Mouse (Mus musculus): ENCODE data around the gene Ghitm. TPM values are rescaled to one million over a fixed set of nuclear protein-coding genes. Genes with fewer than 3 reads are reported as not detected.

Ghitm gene
- polyA plus RNA-seq, 1 experiment from 2014 or later: 236 TPM

- WGBS: 85% methylated on average over 4 of the region's 4 CpGs
- no peak for ATAC-seq
- Histone ChIP-seq H3K36me3 (ENCODE audit: control insufficient read depth, insufficient read depth, low read length) (no peaks in the 10 kb centered on the region), H3K4me3 (ENCODE audit: low read length) (no peak overlapping the region), H3K9ac (ENCODE audit: low read depth, low read length) (no peak overlapping the region), H3K27me3 (replicated peaks; ENCODE audit: control insufficient read depth, insufficient read depth, low read length) (no peaks in the 10 kb centered on the region), H3K9me3 (ENCODE audit: control insufficient read depth, low read length) (no peaks in the 10 kb centered on the region), H3K4me1 (ENCODE audit: control insufficient read depth, insufficient read depth, low read depth, low read length) (peaks cover 10% of the 10 kb centered on the region), H3K4me2 (ENCODE audit: low read length) (no peak overlapping the region), H3K27ac (ENCODE audit: low read depth, low read length) (no peak overlapping the region)
Observed at GRCm38 (mm10) chr14:37136110-37136509, 1.0 kb upstream of the Ghitm start.

GRCm38 (mm10) chr14:37135671-37136070, 599 bp upstream of the Ghitm start:
- Histone ChIP-seq H3K27ac (ENCODE audit: low read depth, low read length) (peak overlapping the region; percentile 44; the same call in 1 of the 2 replicates), H3K9ac (ENCODE audit: low read depth, low read length) (peak overlapping the region; percentile 36), H3K36me3 (ENCODE audit: control insufficient read depth, insufficient read depth, low read length) (0 out of 2 replicates have a peak, but pooled peaks cover under 1% of the 10 kb centered on the region), H3K27me3 (replicated peaks; ENCODE audit: control insufficient read depth, insufficient read depth, low read length) (no peaks in the 10 kb centered on the region), H3K4me1 (ENCODE audit: control insufficient read depth, insufficient read depth, low read depth, low read length) (peaks cover 10% of the 10 kb centered on the region), H3K4me2 (ENCODE audit: low read length) (peak overlapping the region; percentile 62), H3K9me3 (ENCODE audit: control insufficient read depth, low read length) (no peaks in the 10 kb centered on the region), H3K4me3 (ENCODE audit: low read length) (peak overlapping the region; percentile 97)
- 1% methylated on average over 10 of the region's 10 CpGs for WGBS
- peak; percentile 29; the same call in 1 of the 2 replicates for ATAC-seq

DNA sequence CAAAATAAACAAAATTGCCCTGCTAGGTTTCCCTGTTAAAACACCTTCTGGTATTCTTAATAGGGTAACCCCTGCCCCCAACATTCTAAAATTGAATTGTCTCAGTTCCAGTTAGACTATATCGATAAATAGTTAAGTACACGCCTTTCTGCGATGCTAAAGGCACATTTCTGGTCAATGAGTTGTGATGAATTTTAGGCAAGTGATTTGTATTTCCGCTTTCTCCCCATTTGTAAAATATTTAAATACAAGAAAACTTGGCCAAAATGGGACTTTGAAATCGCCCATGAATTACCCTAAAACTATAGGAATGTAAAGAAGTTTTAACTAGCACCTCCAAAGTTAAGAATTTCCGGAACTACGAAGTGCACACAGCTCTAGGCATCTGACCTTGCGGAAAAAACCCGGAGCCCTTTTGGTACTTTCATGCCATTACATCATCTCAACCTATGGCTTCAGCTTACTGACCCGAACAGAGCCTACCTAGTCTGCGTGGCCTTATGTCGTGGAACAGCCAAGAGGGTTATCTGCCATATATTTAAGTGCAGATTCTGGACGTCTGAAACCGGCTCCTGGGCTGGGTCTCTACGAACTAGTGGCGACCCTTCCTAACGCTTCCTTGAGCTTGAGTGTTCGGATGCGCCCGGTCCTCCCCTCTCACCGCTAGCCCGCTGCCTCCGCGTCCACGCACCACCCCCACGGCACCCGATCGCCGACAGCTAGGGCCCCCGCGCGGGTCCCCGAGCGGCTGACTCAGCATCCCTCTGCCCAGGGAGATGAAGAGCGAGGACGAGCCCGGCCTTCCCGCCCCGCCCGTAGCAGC, 557 bp downstream of the Ghitm start:
- peak overlapping the region; percentile 82 for H3K4me2 ChIP-seq (ENCODE audit: low read length)
- 3% methylated on average over 33 of the region's 40 CpGs for WGBS
- H3K9me3 ChIP-seq (ENCODE audit: control insufficient read depth, low read length): no peaks in the 10 kb centered on the region
- peak overlapping the region; percentile 84 for H3K27ac ChIP-seq (ENCODE audit: low read depth, low read length)
- H3K36me3 ChIP-seq (ENCODE audit: control insufficient read depth, insufficient read depth, low read length): peaks cover 6% of the 10 kb centered on the region; the same call in 1 of the 2 replicates
- peak overlapping the region; percentile 97 for H3K4me3 ChIP-seq (ENCODE audit: low read length)
- H3K4me1 ChIP-seq (ENCODE audit: control insufficient read depth, insufficient read depth, low read depth, low read length): peaks cover 10% of the 10 kb centered on the region
- H3K27me3 ChIP-seq (replicated peaks; ENCODE audit: control insufficient read depth, insufficient read depth, low read length): no peaks in the 10 kb centered on the region
- H3K9ac ChIP-seq (ENCODE audit: low read depth, low read length): peak overlapping the region; percentile 89
- ATAC-seq: no peak; the same call in 1 of the 2 replicates

GRCm38 (mm10) chr14:37127652-37128051, 7.4 kb downstream of the Ghitm start:
- H3K27me3 ChIP-seq (replicated peaks; ENCODE audit: control insufficient read depth, insufficient read depth, low read length): no peaks in the 10 kb centered on the region
- WGBS: 40% methylated on average over 4 of the region's 4 CpGs

DNA sequence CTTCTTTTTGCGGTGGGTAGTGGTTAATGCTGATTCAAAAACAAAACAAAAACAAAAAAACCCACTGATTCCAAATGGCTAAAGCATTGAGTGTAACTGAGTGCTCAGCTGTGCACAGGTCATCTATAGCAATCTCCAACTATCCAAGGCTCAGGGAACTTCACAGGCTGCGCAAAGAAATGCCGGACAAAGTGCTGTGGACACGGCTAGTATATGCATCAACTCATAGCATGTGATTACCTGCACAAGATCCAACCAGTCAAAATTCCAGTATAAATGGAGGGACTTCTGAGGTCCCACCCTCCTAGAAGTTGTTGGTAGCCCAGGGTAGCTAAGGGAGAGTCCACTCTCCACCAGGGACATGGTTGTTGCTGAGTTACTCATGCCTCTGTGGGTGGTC, 15.8 kb downstream of the Ghitm start:
- Histone ChIP-seq H3K9me3 (ENCODE audit: control insufficient read depth, low read length) (no peaks in the 10 kb centered on the region), H3K9ac (ENCODE audit: low read depth, low read length) (no peak overlapping the region), H3K4me1 (ENCODE audit: control insufficient read depth, insufficient read depth, low read depth, low read length) (no peaks in the 10 kb centered on the region), H3K27ac (ENCODE audit: low read depth, low read length) (no peak overlapping the region), H3K4me2 (ENCODE audit: low read length) (no peak overlapping the region), H3K27me3 (replicated peaks; ENCODE audit: control insufficient read depth, insufficient read depth, low read length) (no peaks in the 10 kb centered on the region), H3K4me3 (ENCODE audit: low read length) (no peak overlapping the region), H3K36me3 (ENCODE audit: control insufficient read depth, insufficient read depth, low read length) (peaks cover 10% of the 10 kb centered on the region; the same call in 1 of the 2 replicates)
- 99% methylated on average over 4 of the region's 4 CpGs for WGBS
- no peak for ATAC-seq

More at GRCm38 (mm10) chr14:37127652-37128051, 7.4 kb downstream of the Ghitm start:
- H3K9me3 ChIP-seq (ENCODE audit: control insufficient read depth, low read length): no peaks in the 10 kb centered on the region
- no peak for ATAC-seq
- no peak overlapping the region for H3K9ac ChIP-seq (ENCODE audit: low read depth, low read length)
- H3K4me1 ChIP-seq (ENCODE audit: control insufficient read depth, insufficient read depth, low read depth, low read length): no peaks in the 10 kb centered on the region
- no peak overlapping the region for H3K4me3 ChIP-seq (ENCODE audit: low read length)
- H3K36me3 ChIP-seq (ENCODE audit: control insufficient read depth, insufficient read depth, low read length): peaks cover 35% of the 10 kb centered on the region
- no peak overlapping the region for H3K4me2 ChIP-seq (ENCODE audit: low read length)
- H3K27ac ChIP-seq (ENCODE audit: low read depth, low read length): no peak overlapping the region

DNA sequence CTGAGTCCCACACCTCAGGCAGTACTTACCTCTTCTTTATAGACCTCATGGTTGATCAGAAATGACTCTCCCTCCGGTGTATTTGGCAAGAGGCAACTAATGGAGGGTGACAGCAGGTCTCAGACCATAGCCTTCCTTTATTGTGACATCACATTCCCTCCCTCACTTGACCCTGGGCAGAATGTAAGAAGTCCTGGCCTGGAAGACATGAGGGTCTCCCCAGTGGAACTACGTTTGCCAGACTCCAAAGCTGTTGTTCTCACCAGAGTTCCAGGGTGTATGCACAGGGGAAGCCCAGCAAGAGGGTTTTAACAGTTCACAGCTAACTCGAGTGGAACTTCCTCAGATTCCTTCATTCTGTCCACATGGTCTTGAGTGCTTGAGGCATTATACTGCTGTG, 21.1 kb downstream of the Ghitm start, which contains the start of gene 2610528A11Rik:
2610528A11Rik (minus strand) TSS at position 101 of the 400 bp plus-strand sequence.
- WGBS: 59% methylated on average over 3 of the region's 3 CpGs
- H3K9ac ChIP-seq (ENCODE audit: low read depth, low read length): no peak within 1 kb of the TSS
- no peak within 1 kb of the TSS for H3K4me3 ChIP-seq (ENCODE audit: low read length)
- no peak for ATAC-seq
- no peaks in the 10 kb centered on the region for H3K4me1 ChIP-seq (ENCODE audit: control insufficient read depth, insufficient read depth, low read depth, low read length)
- H3K27ac ChIP-seq (ENCODE audit: low read depth, low read length): no peak within 1 kb of the TSS
- H3K4me2 ChIP-seq (ENCODE audit: low read length): no peak within 1 kb of the TSS
- no peaks in the 10 kb centered on the region for H3K27me3 ChIP-seq (replicated peaks; ENCODE audit: control insufficient read depth, insufficient read depth, low read length)
- no peaks in the 10 kb centered on the region for H3K36me3 ChIP-seq (ENCODE audit: control insufficient read depth, insufficient read depth, low read length)
- no peaks in the 10 kb centered on the region for H3K9me3 ChIP-seq (ENCODE audit: control insufficient read depth, low read length)

GRCm38 (mm10) chr14:37112931-37113330, 22.1 kb downstream of the Ghitm start:
- Histone ChIP-seq H3K36me3 (ENCODE audit: control insufficient read depth, insufficient read depth, low read length) (no peaks in the 10 kb centered on the region), H3K9me3 (ENCODE audit: control insufficient read depth, low read length) (no peaks in the 10 kb centered on the region), H3K4me1 (ENCODE audit: control insufficient read depth, insufficient read depth, low read depth, low read length) (no peaks in the 10 kb centered on the region), H3K27ac (ENCODE audit: low read depth, low read length) (no peak overlapping the region), H3K9ac (ENCODE audit: low read depth, low read length) (no peak overlapping the region), H3K4me2 (ENCODE audit: low read length) (no peak overlapping the region), H3K4me3 (ENCODE audit: low read length) (no peak overlapping the region), H3K27me3 (replicated peaks; ENCODE audit: control insufficient read depth, insufficient read depth, low read length) (no peaks in the 10 kb centered on the region)
- ATAC-seq: no peak
- WGBS: 87% methylated on average over 7 of the region's 7 CpGs

DNA sequence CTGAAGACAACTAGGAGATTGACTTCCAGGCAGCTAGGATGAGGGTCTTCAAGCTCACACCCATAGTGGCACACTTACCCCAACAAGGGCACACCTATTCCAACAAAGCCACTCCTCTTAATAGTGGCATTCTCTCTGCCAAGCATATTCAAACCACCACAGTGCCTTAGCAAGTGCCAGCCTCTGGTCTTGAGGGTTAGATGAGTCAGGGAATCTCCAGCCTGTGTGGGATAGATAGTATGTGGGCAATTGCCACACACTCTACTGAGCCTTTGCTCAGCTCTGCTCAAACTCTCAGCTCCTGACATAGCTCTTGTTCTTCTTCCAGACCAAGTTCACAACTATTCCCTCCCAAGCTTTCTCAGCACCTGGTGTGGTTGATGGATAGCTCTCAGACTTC, 23.7 kb downstream of the Ghitm start:
- Histone ChIP-seq H3K9me3 (ENCODE audit: control insufficient read depth, low read length) (no peaks in the 10 kb centered on the region), H3K27me3 (replicated peaks; ENCODE audit: control insufficient read depth, insufficient read depth, low read length) (no peaks in the 10 kb centered on the region), H3K4me2 (ENCODE audit: low read length) (no peak overlapping the region), H3K27ac (ENCODE audit: low read depth, low read length) (no peak overlapping the region), H3K9ac (ENCODE audit: low read depth, low read length) (no peak overlapping the region), H3K36me3 (ENCODE audit: control insufficient read depth, insufficient read depth, low read length) (no peaks in the 10 kb centered on the region), H3K4me1 (ENCODE audit: control insufficient read depth, insufficient read depth, low read depth, low read length) (no peaks in the 10 kb centered on the region), H3K4me3 (ENCODE audit: low read length) (no peak overlapping the region)
- no peak for ATAC-seq

DNA sequence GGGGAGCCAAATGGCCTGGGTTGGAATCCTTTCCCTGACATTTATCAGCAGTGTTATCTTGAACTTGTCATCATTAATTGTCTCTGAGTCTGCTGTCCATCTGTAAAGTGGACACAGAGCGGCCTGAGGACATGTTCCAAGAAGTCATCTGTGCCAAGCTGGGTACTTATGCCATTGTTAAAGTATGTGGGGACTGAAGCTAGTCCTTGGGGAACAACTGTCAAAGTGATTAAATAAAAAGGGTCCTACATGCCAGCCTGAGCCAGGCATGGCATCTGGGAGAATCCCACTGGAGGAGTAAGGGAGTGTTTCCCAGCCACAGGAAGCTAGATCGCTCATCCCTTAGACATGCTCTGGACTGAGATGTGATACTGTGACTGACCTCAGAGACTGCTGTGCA, 24.6 kb downstream of the Ghitm start:
- Histone ChIP-seq H3K27me3 (replicated peaks; ENCODE audit: control insufficient read depth, insufficient read depth, low read length) (no peaks in the 10 kb centered on the region), H3K9ac (ENCODE audit: low read depth, low read length) (no peak overlapping the region), H3K27ac (ENCODE audit: low read depth, low read length) (no peak overlapping the region), H3K4me3 (ENCODE audit: low read length) (no peak overlapping the region), H3K9me3 (ENCODE audit: control insufficient read depth, low read length) (no peaks in the 10 kb centered on the region), H3K36me3 (ENCODE audit: control insufficient read depth, insufficient read depth, low read length) (no peaks in the 10 kb centered on the region), H3K4me2 (ENCODE audit: low read length) (no peak overlapping the region), H3K4me1 (ENCODE audit: control insufficient read depth, insufficient read depth, low read depth, low read length) (no peaks in the 10 kb centered on the region)
- peak; percentile 58 for ATAC-seq
- WGBS: 84% methylated on average over 2 of the region's 2 CpGs

Measured in hindbrain, embryonic 16.5 days (tissue).